Mouse (Mus musculus) midbrain, embryonic 10.5 days (tissue): ENCODE measurements around the gene Tmem245. TPM values are rescaled to one million over a fixed set of nuclear protein-coding genes. Genes with fewer than 3 reads are reported as not detected.
A peak's percentile ranks its signal among the peaks of the same experiment; 100 is the strongest.

ENCODE experiments used
- DNase-seq: peaks from one replicate; pipeline ENCODE4 v3.0.0-alpha.2; 2017; ENCODE audit warnings: low spot score
- H3K27ac ChIP-seq: fragments of 300-500 bp; sonication (generic); replicated peaks from 2 replicates; pipeline ENCODE4 v1.5.1; 2016; ENCODE audit warnings: mild to moderate bottlenecking
- H3K27me3 ChIP-seq: fragments of 300-500 bp; sonication (generic); 2 replicates; pipeline ENCODE4 v1.6.1; 2016; ENCODE audit warnings: low read depth, mild to moderate bottlenecking; ENCODE audit not compliant: poor library complexity, severe bottlenecking
- H3K36me3 ChIP-seq: fragments of 300-500 bp; sonication (generic); 2 replicates; pipeline ENCODE4 v1.6.1; 2016; ENCODE audit warnings: mild to moderate bottlenecking, moderate library complexity
- H3K4me1 ChIP-seq: fragments of 300-500 bp; sonication (generic); 2 replicates; pipeline ENCODE4 v1.6.1; 2016
- H3K4me3 ChIP-seq: fragments of 300-500 bp; sonication (generic); 2 replicates; pipeline ENCODE4 v1.5.1; 2016; ENCODE audit warnings: mild to moderate bottlenecking, moderate library complexity
- H3K9me3 ChIP-seq: fragments of 300-500 bp; sonication (generic); replicated peaks from 2 replicates; pipeline ENCODE4 v1.6.1; 2016; ENCODE audit warnings: mild to moderate bottlenecking
- WGBS: fragments of 180-500 bp; shearing (Covaris S2); methylation state at CpG from one replicate; pipeline ENCODE4 v1.1.7; 2016; 5-methylcytosine and 5-hydroxymethylcytosine counted together
- polyA plus RNA-seq: library from polyadenylated mRNA; unstranded; fragments of >200 nt; fragmentation: Nextera tagmentation; extraction: Ambion mirVana; gene quantifications from 2 replicates; pipeline ENCODE4 v1.2.1, GENCODE M21; 2016

Gene Tmem245
- polyA plus RNA-seq = 11.9 and 12.9 TPM in 2 replicates

- under 1% methylated on average over 107 of the region's 107 CpGs for WGBS
- peak; percentile 94 for DNase-seq
These were observed at the start of gene Tmem245 for GRCm38 (mm10) chr4:56946641-56947640. Tmem245 (minus strand) TSS chr4:56947437.

GRCm38 (mm10) chr4:56993331-56993730 lies 46.1 kb upstream of the Tmem245 start:
- no peak for DNase-seq
- no peak overlapping the region for H3K4me3 ChIP-seq
- H3K27me3 ChIP-seq = peaks cover 49% of the 10 kb centered on the region
- H3K27ac ChIP-seq = no peak overlapping the region
- no peaks in the 10 kb centered on the region for H3K36me3 ChIP-seq
- 89% methylated on average over 7 of the region's 7 CpGs for WGBS
- H3K9me3 ChIP-seq = peaks cover 3% of the 10 kb centered on the region; the same call in 1 of the 2 replicates
- peaks cover 23% of the 10 kb centered on the region for H3K4me1 ChIP-seq

More at GRCm38 (mm10) chr4:56946641-56947640, at the start of gene Tmem245:
- no peaks in the 10 kb centered on the region for H3K27me3 ChIP-seq
- peak within 1 kb of the TSS; percentile 94 for H3K27ac ChIP-seq
- H3K4me1 ChIP-seq = peaks cover 51% of the 10 kb centered on the region
- peak within 1 kb of the TSS; percentile 90 for H3K4me3 ChIP-seq
- peaks cover 4% of the 10 kb centered on the region; the same call in 1 of the 2 replicates for H3K36me3 ChIP-seq
- no peaks in the 10 kb centered on the region for H3K9me3 ChIP-seq

- peaks cover 7% of the 10 kb centered on the region; the same call in 1 of the 2 replicates for H3K9me3 ChIP-seq
- no peak for DNase-seq
- no peaks in the 10 kb centered on the region for H3K36me3 ChIP-seq
- no peak overlapping the region for H3K27ac ChIP-seq
- H3K4me3 ChIP-seq = no peak overlapping the region
- peaks cover 54% of the 10 kb centered on the region for H3K27me3 ChIP-seq
- 80% methylated on average over 2 of the region's 2 CpGs for WGBS
- H3K4me1 ChIP-seq = peaks cover 16% of the 10 kb centered on the region
These were observed 44.7 kb upstream of the Tmem245 start for GRCm38 (mm10) chr4:56991951-56992350.

GRCm38 (mm10) chr4:56990215-56990584 lies 43.0 kb upstream of the Tmem245 start, which contains the start of gene Frrs1l:
Frrs1l (minus strand) TSS chr4:56990391.
- no peak for DNase-seq

GRCm38 (mm10) chr4:56989431-56990214 lies 42.4 kb upstream of the Tmem245 start:
- 2% methylated on average over 45 of the region's 45 CpGs for WGBS
- Histone ChIP-seq H3K9me3 (peaks cover 7% of the 10 kb centered on the region; the same call in 1 of the 2 replicates), H3K27ac (peak overlapping the region; percentile 81), H3K36me3 (no peaks in the 10 kb centered on the region), H3K4me1 (peaks cover 16% of the 10 kb centered on the region), H3K27me3 (peaks cover 54% of the 10 kb centered on the region), H3K4me3 (peak overlapping the region; percentile 81)
- peak; percentile 52 for DNase-seq

More at GRCm38 (mm10) chr4:56990215-56990584, 43.0 kb upstream of the Tmem245 start, which contains the start of gene Frrs1l:
- Histone ChIP-seq H3K9me3 (peaks cover 7% of the 10 kb centered on the region; the same call in 1 of the 2 replicates), H3K4me3 (peak within 1 kb of the TSS; percentile 81), H3K4me1 (peaks cover 16% of the 10 kb centered on the region), H3K27me3 (peaks cover 54% of the 10 kb centered on the region), H3K27ac (peak within 1 kb of the TSS; percentile 81), H3K36me3 (no peaks in the 10 kb centered on the region)
- under 1% methylated on average over 44 of the region's 44 CpGs for WGBS

GRCm38 (mm10) chr4:56965586-56966179 lies 18.4 kb upstream of the Tmem245 start:
- H3K27ac ChIP-seq = no peak overlapping the region
- 82% methylated on average over 7 of the region's 7 CpGs for WGBS
- H3K27me3 ChIP-seq = no peaks in the 10 kb centered on the region

GRCm38 (mm10) chr4:56963687-56964086 lies 16.4 kb upstream of the Tmem245 start:
- no peak for DNase-seq
- H3K27ac ChIP-seq = no peak overlapping the region
- H3K36me3 ChIP-seq = no peaks in the 10 kb centered on the region
- no peaks in the 10 kb centered on the region for H3K9me3 ChIP-seq
- H3K4me3 ChIP-seq = no peak overlapping the region
- no peaks in the 10 kb centered on the region for H3K4me1 ChIP-seq
- 93% methylated on average over 6 of the region's 6 CpGs for WGBS
- no peaks in the 10 kb centered on the region for H3K27me3 ChIP-seq

More at GRCm38 (mm10) chr4:56965586-56966179, 18.4 kb upstream of the Tmem245 start:
- Histone ChIP-seq H3K4me3 (no peak overlapping the region), H3K4me1 (no peaks in the 10 kb centered on the region), H3K36me3 (no peaks in the 10 kb centered on the region), H3K9me3 (no peaks in the 10 kb centered on the region)
- DNase-seq = no peak

- DNase-seq = no peak
- Histone ChIP-seq H3K36me3 (no peaks in the 10 kb centered on the region), H3K27ac (no peak overlapping the region), H3K27me3 (no peaks in the 10 kb centered on the region), H3K4me3 (no peak overlapping the region), H3K9me3 (no peaks in the 10 kb centered on the region), H3K4me1 (no peaks in the 10 kb centered on the region)
- 92% methylated on average over 12 of the region's 12 CpGs for WGBS
These were observed 14.2 kb upstream of the Tmem245 start for GRCm38 (mm10) chr4:56961320-56961925.

GRCm38 (mm10) chr4:56957518-56957917 lies 10.3 kb upstream of the Tmem245 start:
- H3K27me3 ChIP-seq = no peaks in the 10 kb centered on the region
- H3K36me3 ChIP-seq = no peaks in the 10 kb centered on the region
- 66% methylated on average over 9 of the region's 9 CpGs for WGBS
- no peak overlapping the region for H3K4me3 ChIP-seq
- no peak for DNase-seq
- no peaks in the 10 kb centered on the region for H3K4me1 ChIP-seq
- no peak overlapping the region for H3K27ac ChIP-seq
- H3K9me3 ChIP-seq = no peaks in the 10 kb centered on the region

- WGBS = 68% methylated on average over 6 of the region's 6 CpGs
These were observed 6.0 kb upstream of the Tmem245 start for GRCm38 (mm10) chr4:56953235-56953634.

GRCm38 (mm10) chr4:56951701-56952100 lies 4.5 kb upstream of the Tmem245 start:
- peaks cover 8% of the 10 kb centered on the region for H3K4me1 ChIP-seq
- H3K36me3 ChIP-seq = no peaks in the 10 kb centered on the region
- DNase-seq = no peak
- H3K27ac ChIP-seq = no peak overlapping the region
- H3K27me3 ChIP-seq = no peaks in the 10 kb centered on the region
- no peak overlapping the region for H3K4me3 ChIP-seq
- H3K9me3 ChIP-seq = no peaks in the 10 kb centered on the region
- 86% methylated on average over 3 of the region's 3 CpGs for WGBS

More at GRCm38 (mm10) chr4:56953235-56953634, 6.0 kb upstream of the Tmem245 start:
- H3K27ac ChIP-seq = no peak overlapping the region
- no peaks in the 10 kb centered on the region for H3K4me1 ChIP-seq
- no peak for DNase-seq
- H3K9me3 ChIP-seq = no peaks in the 10 kb centered on the region
- no peaks in the 10 kb centered on the region for H3K27me3 ChIP-seq
- H3K4me3 ChIP-seq = no peak overlapping the region
- no peaks in the 10 kb centered on the region for H3K36me3 ChIP-seq
